Comparison of ENCODE assay signal across 8 mouse cellular contexts in the genomic region with DNA sequence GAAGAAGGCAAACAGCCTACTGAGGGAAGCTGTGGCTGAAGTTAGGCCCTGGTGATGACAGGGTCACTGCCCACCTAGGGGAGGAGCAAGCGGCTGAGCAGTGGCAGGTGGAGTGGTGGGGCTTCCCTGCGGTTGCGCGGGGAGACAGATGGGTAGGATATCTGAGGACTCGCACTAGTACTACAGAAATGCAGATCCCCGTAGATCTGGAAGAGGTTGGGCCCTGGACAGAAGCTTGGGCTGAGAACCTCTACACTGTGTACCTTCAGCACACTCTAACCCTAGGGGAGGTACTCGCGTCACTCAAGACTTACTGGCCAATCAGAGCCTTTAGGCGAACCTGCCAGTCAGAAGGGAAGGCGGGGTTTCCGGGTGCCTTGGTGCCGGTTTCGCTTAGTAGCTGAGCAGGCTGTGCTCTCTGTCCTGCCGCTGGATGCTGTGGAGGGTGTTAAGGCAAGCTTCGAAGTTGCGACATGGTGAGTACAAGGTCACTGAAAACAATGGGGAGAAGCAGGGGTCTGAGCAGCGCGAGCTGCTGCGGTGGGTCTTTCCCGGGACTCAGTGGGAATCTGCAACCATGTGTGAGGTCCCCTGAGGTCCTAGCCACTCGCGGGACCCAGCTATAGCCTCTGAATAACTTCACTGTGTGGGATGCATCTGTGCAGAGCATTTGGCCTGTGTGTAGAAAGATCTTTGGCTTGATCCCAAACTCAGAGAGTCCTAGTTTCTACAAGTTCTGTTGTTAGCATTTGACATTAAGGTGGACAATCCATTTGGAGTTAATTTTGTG. TPM values are rescaled to one million over a fixed set of nuclear protein-coding genes. Genes with fewer than 3 reads are reported as not detected.
DNase-seq lines count a peak whose midpoint lies in the region; ATAC-seq and TF ChIP-seq lines count a peak whose summit lies in the region.

No protein-coding gene starts in this region.

- H3K36me3 ChIP-seq in hindbrain, embryonic 10.5 days: no peaks in the 10 kb centered on the region
- no peaks in the 10 kb centered on the region for H3K36me3 ChIP-seq in lung, postnatal 0 days (ENCODE audit: insufficient read depth, low read length)

- under 1% methylated on average over 22 of the region's 22 CpGs for WGBS in hindbrain, embryonic 10.5 days
- 0% methylated on average over 22 of the region's 22 CpGs for WGBS in lung, postnatal 0 days

- H3K9ac ChIP-seq in lung, postnatal 0 days (replicated peaks; ENCODE audit: low read depth): peak overlapping the region; percentile 44

- peaks cover 9% of the 10 kb centered on the region for H3K4me1 ChIP-seq in hindbrain, embryonic 10.5 days (replicated peaks)
- no peaks in the 10 kb centered on the region for H3K4me1 ChIP-seq in lung, postnatal 0 days (ENCODE audit: insufficient read depth, low read depth, low read length)

- DNase-seq in MN1 (ENCODE audit: low spot score): peak; percentile 94
- peak; percentile 90 for DNase-seq in cerebellum, adult 9-10 months
- DNase-seq in hindbrain, embryonic 10.5 days (ENCODE audit: low spot score): peak; percentile 87
- peak; percentile 91 for DNase-seq in layer of hippocampus, adult 9-11 months
- DNase-seq in lung, postnatal 0 days (ENCODE audit: low spot score): peak; percentile 97
- peak; percentile 67 for DNase-seq in ovary, postnatal 14 days (ENCODE audit: low spot score)
- DNase-seq in thymus, postnatal 14 days: peak; percentile 89

- TF ChIP-seq EP300 in lung, postnatal 0 days (IDR thresholded peaks at IDR 0.05): no peak

- peak overlapping the region; percentile 73 for H3K4me3 ChIP-seq in hindbrain, embryonic 10.5 days
- peak overlapping the region; percentile 56 for H3K4me3 ChIP-seq in lung, postnatal 0 days (ENCODE audit: low read depth, low read length)

- no peak for TF ChIP-seq CTCF in lung, postnatal 0 days (IDR thresholded peaks at IDR 0.05)

- H3K27me3 ChIP-seq in hindbrain, embryonic 10.5 days (ENCODE audit: insufficient read depth, poor library complexity, severe bottlenecking): no peaks in the 10 kb centered on the region
- H3K27me3 ChIP-seq in lung, postnatal 0 days (replicated peaks; ENCODE audit: insufficient read depth, low read length): no peaks in the 10 kb centered on the region

- peak overlapping the region; percentile 86 for H3K27ac ChIP-seq in hindbrain, embryonic 10.5 days
- H3K27ac ChIP-seq in lung, postnatal 0 days (ENCODE audit: low read length): no peak overlapping the region

- ATAC-seq in frontal cortex, adult (ENCODE audit: low TSS enrichment): peak; percentile 100
- peak; percentile 100 for ATAC-seq in lung, postnatal 0 days

- no peaks in the 10 kb centered on the region; the same call in 1 of the 2 replicates for H3K9me3 ChIP-seq in hindbrain, embryonic 10.5 days
- H3K9me3 ChIP-seq in lung, postnatal 0 days (ENCODE audit: low read length): no peaks in the 10 kb centered on the region

- H3K4me2 ChIP-seq in lung, postnatal 0 days (replicated peaks; ENCODE audit: low read depth, low read length): peak overlapping the region; percentile 59

RNA-seq across cellular contexts. Expression of gene Gm15446, which starts 56.7 kb away (rescaled TPM):
- polyA plus RNA-seq in hindbrain, embryonic 10.5 days (2016; fragmentation: Nextera tagmentation; extraction: Ambion mirVana): 0.61 and 0.98 TPM in 2 replicates
- polyA plus RNA-seq in lung, postnatal 0 days (2015; fragmentation: Nextera tagmentation; extraction: Ambion mirVana): 0.24 and 0.64 TPM in 2 replicates
